Mouse (Mus musculus): ENCODE data around the gene Polr2l. TPM values are rescaled to one million over a fixed set of nuclear protein-coding genes. Genes with fewer than 3 reads are reported as not detected.
A peak's percentile ranks its signal among the peaks of the same experiment; 100 is the strongest.

Gene Polr2l
- polyA plus RNA-seq, 1 experiment from 2014 or later = 75.8 TPM

- WGBS = 76% methylated on average over 15 of the region's 15 CpGs
- peak overlapping the region; percentile 80 for H3K9ac ChIP-seq (ENCODE audit: low read depth, low read length)
- no peaks in the 10 kb centered on the region for H3K9me3 ChIP-seq (ENCODE audit: control insufficient read depth, low read length)
- H3K4me3 ChIP-seq (ENCODE audit: low read length) = peak overlapping the region; percentile 58
- ATAC-seq = no peak
- H3K4me2 ChIP-seq (ENCODE audit: low read length) = peak overlapping the region; percentile 80
- H3K4me1 ChIP-seq (ENCODE audit: control insufficient read depth, insufficient read depth, low read depth, low read length) = peaks cover 33% of the 10 kb centered on the region
- no peaks in the 10 kb centered on the region for H3K27me3 ChIP-seq (replicated peaks; ENCODE audit: control insufficient read depth, insufficient read depth, low read length)
- H3K36me3 ChIP-seq (ENCODE audit: control insufficient read depth, insufficient read depth, low read length) = peaks cover 23% of the 10 kb centered on the region
- peak overlapping the region; percentile 75 for H3K27ac ChIP-seq (ENCODE audit: low read depth, low read length)
Measured at GRCm38 (mm10) chr7:141433517-141434400, 41.2 kb downstream of the Polr2l start.

GRCm38 (mm10) chr7:141432741-141433516, 42.0 kb downstream of the Polr2l start:
- peak overlapping the region; percentile 80 for H3K4me2 ChIP-seq (ENCODE audit: low read length)
- ATAC-seq = no peak
- H3K4me1 ChIP-seq (ENCODE audit: control insufficient read depth, insufficient read depth, low read depth, low read length) = peaks cover 38% of the 10 kb centered on the region
- 0 out of 2 replicates have a peak overlapping the region, but pooled peaks have one; percentile 23 for H3K9ac ChIP-seq (ENCODE audit: low read depth, low read length)
- no peak overlapping the region; the same call in 1 of the 2 replicates for H3K4me3 ChIP-seq (ENCODE audit: low read length)
- no peaks in the 10 kb centered on the region for H3K9me3 ChIP-seq (ENCODE audit: control insufficient read depth, low read length)
- no peaks in the 10 kb centered on the region for H3K27me3 ChIP-seq (replicated peaks; ENCODE audit: control insufficient read depth, insufficient read depth, low read length)
- H3K27ac ChIP-seq (ENCODE audit: low read depth, low read length) = no peak overlapping the region
- WGBS = 83% methylated on average over 6 of the region's 6 CpGs
- H3K36me3 ChIP-seq (ENCODE audit: control insufficient read depth, insufficient read depth, low read length) = peaks cover 23% of the 10 kb centered on the region

- 80% methylated on average over 8 of the region's 8 CpGs for WGBS
- ATAC-seq = no peak
- no peak overlapping the region for H3K27ac ChIP-seq (ENCODE audit: low read depth, low read length)
- H3K4me2 ChIP-seq (ENCODE audit: low read length) = no peak overlapping the region
- H3K4me1 ChIP-seq (ENCODE audit: control insufficient read depth, insufficient read depth, low read depth, low read length) = peaks cover 38% of the 10 kb centered on the region
- no peak overlapping the region for H3K9ac ChIP-seq (ENCODE audit: low read depth, low read length)
- H3K27me3 ChIP-seq (replicated peaks; ENCODE audit: control insufficient read depth, insufficient read depth, low read length) = no peaks in the 10 kb centered on the region
- H3K36me3 ChIP-seq (ENCODE audit: control insufficient read depth, insufficient read depth, low read length) = peaks cover 26% of the 10 kb centered on the region
- no peak overlapping the region for H3K4me3 ChIP-seq (ENCODE audit: low read length)
- H3K9me3 ChIP-seq (ENCODE audit: control insufficient read depth, low read length) = no peaks in the 10 kb centered on the region
Measured at GRCm38 (mm10) chr7:141432186-141432611, 42.7 kb downstream of the Polr2l start.

GRCm38 (mm10) chr7:141431434-141432185, 43.3 kb downstream of the Polr2l start:
- peaks cover 35% of the 10 kb centered on the region for H3K4me1 ChIP-seq (ENCODE audit: control insufficient read depth, insufficient read depth, low read depth, low read length)
- no peaks in the 10 kb centered on the region for H3K9me3 ChIP-seq (ENCODE audit: control insufficient read depth, low read length)
- no peak overlapping the region for H3K4me2 ChIP-seq (ENCODE audit: low read length)
- H3K9ac ChIP-seq (ENCODE audit: low read depth, low read length) = no peak overlapping the region
- no peak overlapping the region for H3K27ac ChIP-seq (ENCODE audit: low read depth, low read length)
- ATAC-seq = no peak
- 92% methylated on average over 16 of the region's 19 CpGs for WGBS
- H3K4me3 ChIP-seq (ENCODE audit: low read length) = no peak overlapping the region
- no peaks in the 10 kb centered on the region for H3K27me3 ChIP-seq (replicated peaks; ENCODE audit: control insufficient read depth, insufficient read depth, low read length)
- H3K36me3 ChIP-seq (ENCODE audit: control insufficient read depth, insufficient read depth, low read length) = peaks cover 28% of the 10 kb centered on the region

- H3K27ac ChIP-seq (ENCODE audit: low read depth, low read length) = no peak overlapping the region
- 95% methylated on average over 9 of the region's 9 CpGs for WGBS
Measured at GRCm38 (mm10) chr7:141430585-141431240, 44.2 kb downstream of the Polr2l start.

GRCm38 (mm10) chr7:141429840-141430584, 44.9 kb downstream of the Polr2l start:
- Histone ChIP-seq H3K27ac (ENCODE audit: low read depth, low read length) (peak overlapping the region; percentile 57), H3K9ac (ENCODE audit: low read depth, low read length) (no peak overlapping the region), H3K9me3 (ENCODE audit: control insufficient read depth, low read length) (no peaks in the 10 kb centered on the region), H3K4me2 (ENCODE audit: low read length) (peak overlapping the region; percentile 79), H3K36me3 (ENCODE audit: control insufficient read depth, insufficient read depth, low read length) (peaks cover 31% of the 10 kb centered on the region), H3K27me3 (replicated peaks; ENCODE audit: control insufficient read depth, insufficient read depth, low read length) (no peaks in the 10 kb centered on the region), H3K4me3 (ENCODE audit: low read length) (no peak overlapping the region; the same call in 1 of the 2 replicates), H3K4me1 (ENCODE audit: control insufficient read depth, insufficient read depth, low read depth, low read length) (peaks cover 27% of the 10 kb centered on the region)
- ATAC-seq = no peak
- WGBS = 62% methylated on average over 9 of the region's 9 CpGs

More at GRCm38 (mm10) chr7:141430585-141431240, 44.2 kb downstream of the Polr2l start:
- Histone ChIP-seq H3K9ac (ENCODE audit: low read depth, low read length) (no peak overlapping the region), H3K4me2 (ENCODE audit: low read length) (no peak overlapping the region), H3K9me3 (ENCODE audit: control insufficient read depth, low read length) (no peaks in the 10 kb centered on the region), H3K4me3 (ENCODE audit: low read length) (no peak overlapping the region), H3K27me3 (replicated peaks; ENCODE audit: control insufficient read depth, insufficient read depth, low read length) (no peaks in the 10 kb centered on the region), H3K4me1 (ENCODE audit: control insufficient read depth, insufficient read depth, low read depth, low read length) (peaks cover 31% of the 10 kb centered on the region), H3K36me3 (ENCODE audit: control insufficient read depth, insufficient read depth, low read length) (peaks cover 31% of the 10 kb centered on the region)
- ATAC-seq = no peak

GRCm38 (mm10) chr7:141429310-141429709, 45.6 kb downstream of the Polr2l start, which contains the start of gene Cend1:
Gene Cend1 (minus strand): TSS chr7:141429491.
- peak; percentile 89 for ATAC-seq
- 4% methylated on average over 19 of the region's 19 CpGs for WGBS
- peaks cover 31% of the 10 kb centered on the region for H3K36me3 ChIP-seq (ENCODE audit: control insufficient read depth, insufficient read depth, low read length)

GRCm38 (mm10) chr7:141428701-141429100, 46.2 kb downstream of the Polr2l start:
- Histone ChIP-seq H3K27me3 (replicated peaks; ENCODE audit: control insufficient read depth, insufficient read depth, low read length) (no peaks in the 10 kb centered on the region), H3K36me3 (ENCODE audit: control insufficient read depth, insufficient read depth, low read length) (peaks cover 31% of the 10 kb centered on the region), H3K9me3 (ENCODE audit: control insufficient read depth, low read length) (no peaks in the 10 kb centered on the region), H3K4me2 (ENCODE audit: low read length) (peak overlapping the region; percentile 79), H3K4me1 (ENCODE audit: control insufficient read depth, insufficient read depth, low read depth, low read length) (peaks cover 20% of the 10 kb centered on the region), H3K4me3 (ENCODE audit: low read length) (peak overlapping the region; percentile 61), H3K9ac (ENCODE audit: low read depth, low read length) (peak overlapping the region; percentile 82), H3K27ac (ENCODE audit: low read depth, low read length) (peak overlapping the region; percentile 78)
- 57% methylated on average over 5 of the region's 5 CpGs for WGBS
- no peak for ATAC-seq

More at GRCm38 (mm10) chr7:141429310-141429709, 45.6 kb downstream of the Polr2l start, which contains the start of gene Cend1:
- Histone ChIP-seq H3K27ac (ENCODE audit: low read depth, low read length) (peak within 1 kb of the TSS; percentile 78), H3K27me3 (replicated peaks; ENCODE audit: control insufficient read depth, insufficient read depth, low read length) (no peaks in the 10 kb centered on the region), H3K9me3 (ENCODE audit: control insufficient read depth, low read length) (no peaks in the 10 kb centered on the region), H3K4me3 (ENCODE audit: low read length) (peak within 1 kb of the TSS; percentile 61), H3K4me2 (ENCODE audit: low read length) (peak within 1 kb of the TSS; percentile 79), H3K9ac (ENCODE audit: low read depth, low read length) (peak within 1 kb of the TSS; percentile 82), H3K4me1 (ENCODE audit: control insufficient read depth, insufficient read depth, low read depth, low read length) (peaks cover 26% of the 10 kb centered on the region)

All from hindbrain, embryonic 16.5 days (tissue).